24 mouse cellular contexts compared by ENCODE assay signal in genomic region chr13:14025554-14025953, GRCm38 (mm10).
"Had no signal": no experiment of that assay in that cellular context is flagged by ENCODE, and none has a peak within 500 bp of the region (broad histone marks: within the 10 kb centered on the region; RNA-seq: fewer than 3 reads in every experiment).

No protein-coding gene starts in this region.

- H3K9me3 ChIP-seq: heart, embryonic 12.5 days; heart, embryonic 15.5 days; hindbrain, embryonic 10.5 days; hindbrain, embryonic 12.5 days; intestine, embryonic 15.5 days; limb, embryonic 10.5 days; limb, embryonic 12.5 days; liver, embryonic 13.5 days had no signal

- H3K27me3 ChIP-seq: heart, embryonic 12.5 days; heart, embryonic 15.5 days; hindbrain, embryonic 12.5 days; intestine, embryonic 15.5 days; limb, embryonic 12.5 days; liver, embryonic 13.5 days had no signal

- ATAC-seq: hindbrain, embryonic 16.5 days; inflammation-experienced regulatory T-cells, adult 6 months had no signal

- H3K4me1 ChIP-seq: heart, embryonic 12.5 days; heart, embryonic 15.5 days; hindbrain, embryonic 10.5 days; hindbrain, embryonic 12.5 days; intestine, embryonic 15.5 days; limb, embryonic 10.5 days; limb, embryonic 12.5 days had no signal

- H3K27ac ChIP-seq: gastrocnemius, adult 2 months; heart, adult 2 months; heart, embryonic 15.5 days; hindbrain, embryonic 10.5 days; hindbrain, embryonic 12.5 days; hindbrain, embryonic 14.5 days; intestine, embryonic 15.5 days; layer of hippocampus, adult 2 months; left cerebral cortex, adult 2 months; limb, embryonic 10.5 days; limb, embryonic 12.5 days had no signal

- DNase-seq: gastrocnemius, adult 2 months; gastrocnemius, postnatal 10 days; gastrocnemius, postnatal 25 days; heart, adult 2 months; heart, postnatal 4 days; kidney, adult 18-20 months; kidney, adult 8-10 months; kidney, postnatal 10 days; kidney, postnatal 25 days; kidney, postnatal 4 days; liver; liver, embryonic 13.5 days had no signal

- H3K9ac ChIP-seq: heart, embryonic 12.5 days; heart, embryonic 15.5 days; hindbrain, embryonic 12.5 days; hindbrain, embryonic 14.5 days; intestine, embryonic 15.5 days; limb, embryonic 12.5 days; liver, embryonic 13.5 days had no signal

- H3K4me2 ChIP-seq: heart, embryonic 12.5 days; heart, embryonic 15.5 days; hindbrain, embryonic 12.5 days; hindbrain, embryonic 14.5 days; intestine, embryonic 15.5 days; limb, embryonic 12.5 days; liver, embryonic 13.5 days had no signal

- H3K4me3 ChIP-seq: gastrocnemius, adult 2 months; heart, adult 2 months; heart, embryonic 12.5 days; heart, embryonic 15.5 days; hindbrain, embryonic 10.5 days; hindbrain, embryonic 12.5 days; intestine, embryonic 15.5 days; layer of hippocampus, adult 2 months; left cerebral cortex, adult 2 months; limb, embryonic 10.5 days; limb, embryonic 12.5 days; liver, embryonic 13.5 days had no signal
